Mouse (Mus musculus): ENCODE measurements around the gene Usp19. TPM values are rescaled to one million over a fixed set of nuclear protein-coding genes. Genes with fewer than 3 reads are reported as not detected.
A peak's percentile ranks its signal among the peaks of the same experiment; 100 is the strongest.

Usp19 gene
- polyA plus RNA-seq, 1 experiment: 173 TPM

GRCm38 (mm10) chr9:108507619-108508434, 17.4 kb downstream of the Usp19 start, which contains the start of gene Qars:
Gene Qars (plus strand): TSS chr9:108507706.
- H3K4me1 ChIP-seq (ENCODE audit: control insufficient read depth, insufficient read depth, low read length): peaks cover 3% of the 10 kb centered on the region; the same call in 1 of the 2 replicates
- TF ChIP-seq POLR2A (IDR thresholded peaks at IDR 0.05; ENCODE audit: extremely low read depth, insufficient read depth, low read length): peak; percentile 84
- TF ChIP-seq CTCF (IDR thresholded peaks at IDR 0.05; ENCODE audit: extremely low read depth, insufficient read depth, low read length): no peak
- peak within 1 kb of the TSS; percentile 64 for H3K4me3 ChIP-seq (ENCODE audit: insufficient read depth, low read length)
- H3K27ac ChIP-seq (ENCODE audit: insufficient read depth, low read length): no peak within 1 kb of the TSS; the same call in 1 of the 2 replicates

GRCm38 (mm10) chr9:108508776-108509175, 18.4 kb downstream of the Usp19 start:
- Histone ChIP-seq H3K27ac (ENCODE audit: insufficient read depth, low read length) (no peak overlapping the region), H3K4me3 (ENCODE audit: insufficient read depth, low read length) (peak overlapping the region; percentile 64; the same call in 1 of the 2 replicates), H3K4me1 (ENCODE audit: control insufficient read depth, insufficient read depth, low read length) (peaks cover 3% of the 10 kb centered on the region; the same call in 1 of the 2 replicates)
- TF ChIP-seq POLR2A (IDR thresholded peaks at IDR 0.05; ENCODE audit: extremely low read depth, insufficient read depth, low read length) (no peak), CTCF (IDR thresholded peaks at IDR 0.05; ENCODE audit: extremely low read depth, insufficient read depth, low read length) (no peak)

- TF ChIP-seq POLR2A (IDR thresholded peaks at IDR 0.05; ENCODE audit: extremely low read depth, insufficient read depth, low read length) (peak; percentile 86), CTCF (IDR thresholded peaks at IDR 0.05; ENCODE audit: extremely low read depth, insufficient read depth, low read length) (no peak)
- H3K4me3 ChIP-seq (ENCODE audit: insufficient read depth, low read length): peak within 1 kb of the TSS; percentile 83
- peaks cover 3% of the 10 kb centered on the region; the same call in 1 of the 2 replicates for H3K4me1 ChIP-seq (ENCODE audit: control insufficient read depth, insufficient read depth, low read length)
- peak within 1 kb of the TSS; percentile 97 for H3K27ac ChIP-seq (ENCODE audit: insufficient read depth, low read length)
Observed at GRCm38 (mm10) chr9:108516380-108517251, 26.2 kb downstream of the Usp19 start, which contains the start of gene Qrich1. Gene Qrich1 (plus strand): TSS chr9:108516806.

GRCm38 (mm10) chr9:108517253-108517930, 27.0 kb downstream of the Usp19 start:
- TF ChIP-seq CTCF (IDR thresholded peaks at IDR 0.05; ENCODE audit: extremely low read depth, insufficient read depth, low read length) (no peak), POLR2A (IDR thresholded peaks at IDR 0.05; ENCODE audit: extremely low read depth, insufficient read depth, low read length) (no peak)
- H3K4me1 ChIP-seq (ENCODE audit: control insufficient read depth, insufficient read depth, low read length): peaks cover 3% of the 10 kb centered on the region; the same call in 1 of the 2 replicates
- peak overlapping the region; percentile 97 for H3K27ac ChIP-seq (ENCODE audit: insufficient read depth, low read length)
- H3K4me3 ChIP-seq (ENCODE audit: insufficient read depth, low read length): peak overlapping the region; percentile 83

- no peak for TF ChIP-seq CTCF (IDR thresholded peaks at IDR 0.05; ENCODE audit: extremely low read depth, insufficient read depth, low read length)
- 0 out of 2 replicates have a peak, but pooled peaks have one; percentile 10 for TF ChIP-seq POLR2A (IDR thresholded peaks at IDR 0.05; ENCODE audit: extremely low read depth, insufficient read depth, low read length)
- H3K4me3 ChIP-seq (ENCODE audit: insufficient read depth, low read length): peak overlapping the region; percentile 83
- peaks cover 3% of the 10 kb centered on the region; the same call in 1 of the 2 replicates for H3K4me1 ChIP-seq (ENCODE audit: control insufficient read depth, insufficient read depth, low read length)
- peak overlapping the region; percentile 66 for H3K27ac ChIP-seq (ENCODE audit: insufficient read depth, low read length)
Observed at GRCm38 (mm10) chr9:108517931-108518332, 27.5 kb downstream of the Usp19 start.

- Histone ChIP-seq H3K4me3 (ENCODE audit: insufficient read depth, low read length) (no peak overlapping the region), H3K4me1 (ENCODE audit: control insufficient read depth, insufficient read depth, low read length) (peaks cover 3% of the 10 kb centered on the region; the same call in 1 of the 2 replicates), H3K27ac (ENCODE audit: insufficient read depth, low read length) (no peak overlapping the region)
- TF ChIP-seq CTCF (IDR thresholded peaks at IDR 0.05; ENCODE audit: extremely low read depth, insufficient read depth, low read length) (no peak), POLR2A (IDR thresholded peaks at IDR 0.05; ENCODE audit: extremely low read depth, insufficient read depth, low read length) (no peak)
Observed at GRCm38 (mm10) chr9:108521604-108522003, 31.2 kb downstream of the Usp19 start.

GRCm38 (mm10) chr9:108523341-108523740, 32.9 kb downstream of the Usp19 start:
- peaks cover 3% of the 10 kb centered on the region; the same call in 1 of the 2 replicates for H3K4me1 ChIP-seq (ENCODE audit: control insufficient read depth, insufficient read depth, low read length)
- H3K4me3 ChIP-seq (ENCODE audit: insufficient read depth, low read length): no peak overlapping the region
- TF ChIP-seq CTCF (IDR thresholded peaks at IDR 0.05; ENCODE audit: extremely low read depth, insufficient read depth, low read length) (no peak), POLR2A (IDR thresholded peaks at IDR 0.05; ENCODE audit: extremely low read depth, insufficient read depth, low read length) (no peak)
- H3K27ac ChIP-seq (ENCODE audit: insufficient read depth, low read length): no peak overlapping the region

- H3K27ac ChIP-seq (ENCODE audit: insufficient read depth, low read length): no peak overlapping the region
- H3K4me1 ChIP-seq (ENCODE audit: control insufficient read depth, insufficient read depth, low read length): no peaks in the 10 kb centered on the region; the same call in 1 of the 2 replicates
- no peak for TF ChIP-seq POLR2A (IDR thresholded peaks at IDR 0.05; ENCODE audit: extremely low read depth, insufficient read depth, low read length)
- no peak overlapping the region for H3K4me3 ChIP-seq (ENCODE audit: insufficient read depth, low read length)
Observed at GRCm38 (mm10) chr9:108525400-108525799, 35.0 kb downstream of the Usp19 start.

GRCm38 (mm10) chr9:108530954-108531353, 40.6 kb downstream of the Usp19 start:
- Histone ChIP-seq H3K27ac (ENCODE audit: insufficient read depth, low read length) (no peak overlapping the region), H3K4me3 (ENCODE audit: insufficient read depth, low read length) (no peak overlapping the region), H3K4me1 (ENCODE audit: control insufficient read depth, insufficient read depth, low read length) (no peaks in the 10 kb centered on the region)
- no peak for TF ChIP-seq CTCF (IDR thresholded peaks at IDR 0.05; ENCODE audit: extremely low read depth, insufficient read depth, low read length)
- TF ChIP-seq POLR2A (IDR thresholded peaks at IDR 0.05; ENCODE audit: extremely low read depth, insufficient read depth, low read length): no peak
